Mouse (Mus musculus) heart, embryonic 14.5 days (tissue): Measurements from ENCODE around the gene Brms1l. TPM values are rescaled to one million over a fixed set of nuclear protein-coding genes. Genes with fewer than 3 reads are reported as not detected.

Source experiments
- ATAC-seq: fragments of 200-750 bp; cut with Nextera tagmentation; 2 replicates; pipeline ENCODE4 v1.8.0; 2017; ENCODE audit warnings: low read depth, moderate TSS enrichment; ENCODE audit not compliant: insufficient number of reproducible peaks, insufficient read depth, low FRiP score
- H3K27ac ChIP-seq, 2 experiments: fragments of 200-500 bp in 1 of 2; fragments of 300-500 bp in 1 of 2; sonication (generic) in 1 of 2; replicated peaks in 1 of 2; 2 replicates each; pipeline ENCODE4 v1.5.1; 2012 to 2014; ENCODE audit warnings: low read depth in 2 of 2, low read length in 2 of 2, control low read depth in 1 of 2, mild to moderate bottlenecking in 1 of 2, mixed read lengths in 1 of 2; ENCODE audit not compliant: control insufficient read depth in 1 of 2, insufficient read depth in 1 of 2
- H3K27me3 ChIP-seq: fragments of 300-500 bp; sonication (generic); 2 replicates; pipeline ENCODE4 v1.6.1; 2014; ENCODE audit warnings: mild to moderate bottlenecking, low read length, control low read depth; ENCODE audit not compliant: control insufficient read depth, insufficient read depth
- H3K36me3 ChIP-seq: fragments of 300-500 bp; sonication (generic); 2 replicates; pipeline ENCODE4 v1.6.1; 2014; ENCODE audit warnings: mild to moderate bottlenecking, control low read depth, low read length, mixed read lengths; ENCODE audit not compliant: control insufficient read depth, insufficient read depth
- H3K4me1 ChIP-seq, 2 experiments: fragments of 200-500 bp in 1 of 2; fragments of 300-500 bp in 1 of 2; sonication (generic) in 1 of 2; 2 replicates each; pipeline ENCODE4 v1.6.1; 2012 to 2014; ENCODE audit warnings: low read length in 2 of 2, control low read depth in 1 of 2, mixed read lengths in 1 of 2; ENCODE audit not compliant: control insufficient read depth in 2 of 2, insufficient read depth in 2 of 2
- H3K4me2 ChIP-seq: fragments of 300-500 bp; sonication (generic); 2 replicates; pipeline ENCODE4 v1.6.1; 2014; ENCODE audit warnings: mild to moderate bottlenecking, low read length
- H3K4me3 ChIP-seq, 2 experiments: fragments of 200-500 bp in 1 of 2; fragments of 300-500 bp in 1 of 2; sonication (generic) in 1 of 2; 2 replicates each; pipeline ENCODE4 v1.5.1; 2012 to 2014; ENCODE audit warnings: low read length in 2 of 2, mild to moderate bottlenecking in 2 of 2, control low read depth in 1 of 2, low read depth in 1 of 2, moderate library complexity in 1 of 2; ENCODE audit not compliant: control insufficient read depth in 1 of 2, insufficient read depth in 1 of 2
- H3K9ac ChIP-seq: fragments of 300-500 bp; sonication (generic); 2 replicates; pipeline ENCODE4 v1.6.1; 2014; ENCODE audit warnings: mild to moderate bottlenecking, low read length
- H3K9me3 ChIP-seq: fragments of 300-500 bp; sonication (generic); 2 replicates; pipeline ENCODE4 v1.6.1; 2016; ENCODE audit warnings: low read length, control low read depth; ENCODE audit not compliant: control insufficient read depth
- WGBS: fragments of 180-500 bp; shearing (Covaris S2); extraction: QIAGEN DNeasy Blood & Tissue Kit; methylation state at CpG from one replicate; pipeline ENCODE4 v1.1.7; 2014; 5-methylcytosine and 5-hydroxymethylcytosine counted together
- microRNA-seq: library from miRNA; unstranded; fragments of <30 nt; microRNA quantifications from one replicate; pipeline ENCODE4, GENCODE M21; 2016
- polyA plus RNA-seq: library from polyadenylated mRNA; unstranded; fragments of >200 nt; fragmentation: Nextera tagmentation; extraction: Ambion mirVana; gene quantifications from 2 replicates; pipeline ENCODE4 v1.2.1, GENCODE M21; 2014

Brms1l gene
- polyA plus RNA-seq, 1 experiment from 2014 or later, result 24.3 TPM

DNA sequence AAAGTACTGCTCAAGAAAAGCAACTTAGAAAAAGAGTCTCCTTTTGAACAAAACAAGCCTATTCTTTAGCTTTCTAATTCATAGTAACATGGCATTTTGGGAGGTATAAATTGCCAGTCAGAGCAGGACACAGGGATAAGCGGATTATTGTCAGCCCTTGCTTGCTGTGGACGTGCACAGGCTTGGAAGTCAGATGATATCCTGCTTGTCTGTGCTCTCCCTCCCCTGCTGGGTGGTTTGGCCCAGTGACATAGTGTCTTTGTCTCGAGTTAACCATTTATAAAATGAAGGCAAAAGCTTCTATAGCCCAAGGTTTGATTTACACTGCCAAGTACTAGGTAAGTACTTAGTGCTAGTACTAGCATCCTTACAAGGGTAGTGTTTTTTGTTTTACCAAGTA lies 76.0 kb downstream of the Brms1l start:
- no peak overlapping the region for H3K4me2 ChIP-seq
- no peak overlapping the region for H3K4me3 ChIP-seq
- H3K9ac ChIP-seq, result no peak overlapping the region
- H3K27me3 ChIP-seq, result no peaks in the 10 kb centered on the region
- 50% methylated on average over 3 of the region's 3 CpGs for WGBS
- no peaks in the 10 kb centered on the region for H3K4me1 ChIP-seq
- H3K27ac ChIP-seq, result no peak overlapping the region
- H3K36me3 ChIP-seq, result no peaks in the 10 kb centered on the region
- no peak for ATAC-seq
- no peaks in the 10 kb centered on the region for H3K9me3 ChIP-seq

DNA sequence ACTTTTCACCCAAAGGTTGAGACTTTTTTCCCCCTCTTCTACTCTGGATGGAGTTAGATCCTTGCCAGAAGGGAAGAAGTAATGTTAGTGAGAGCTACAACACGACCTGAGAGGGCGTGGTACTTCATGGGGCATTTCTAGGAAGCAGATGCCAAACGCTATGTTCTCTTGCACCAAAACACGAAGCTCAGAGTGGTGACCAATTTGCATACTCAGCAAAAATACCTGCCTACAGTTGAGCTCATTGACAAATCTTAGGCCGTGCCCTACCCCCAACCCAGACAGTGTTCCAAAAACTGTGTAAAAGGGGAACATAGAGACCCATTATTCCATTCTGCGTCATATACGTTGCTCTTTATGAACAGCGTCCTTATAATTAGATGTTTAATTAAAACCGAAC lies 77.1 kb downstream of the Brms1l start:
- Histone ChIP-seq H3K4me2 (no peak overlapping the region), H3K36me3 (no peaks in the 10 kb centered on the region), H3K27me3 (no peaks in the 10 kb centered on the region), H3K9me3 (no peaks in the 10 kb centered on the region), H3K4me3 (no peak overlapping the region), H3K4me1 (no peaks in the 10 kb centered on the region), H3K27ac (no peak overlapping the region), H3K9ac (no peak overlapping the region)
- no peak for ATAC-seq
- WGBS, result 71% methylated on average over 9 of the region's 9 CpGs

DNA sequence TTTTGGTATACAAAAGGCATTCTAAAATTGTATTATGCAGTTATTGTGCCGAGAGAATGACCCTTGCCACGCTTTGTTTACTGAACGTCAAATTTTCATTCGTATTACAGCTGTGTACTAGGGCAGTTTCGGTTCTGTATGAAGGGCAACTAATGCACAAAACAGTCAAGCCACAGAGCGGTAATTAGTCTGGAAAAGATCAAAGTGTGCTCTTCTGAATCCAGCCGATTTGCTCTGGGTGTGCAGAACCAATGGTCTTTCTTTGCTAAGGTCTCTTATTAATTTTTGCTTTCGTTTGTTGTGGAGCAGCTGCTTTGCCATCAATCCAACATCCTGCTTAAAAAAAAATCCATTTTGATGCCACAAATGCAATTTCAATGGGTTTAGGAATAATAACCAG lies 80.1 kb downstream of the Brms1l start:
- Histone ChIP-seq H3K4me1 (no peaks in the 10 kb centered on the region), H3K9me3 (no peaks in the 10 kb centered on the region), H3K36me3 (no peaks in the 10 kb centered on the region), H3K4me2 (no peak overlapping the region), H3K9ac (no peak overlapping the region), H3K27ac (no peak overlapping the region), H3K27me3 (no peaks in the 10 kb centered on the region), H3K4me3 (no peak overlapping the region)
- 80% methylated on average over 8 of the region's 8 CpGs for WGBS
- no peak for ATAC-seq

DNA sequence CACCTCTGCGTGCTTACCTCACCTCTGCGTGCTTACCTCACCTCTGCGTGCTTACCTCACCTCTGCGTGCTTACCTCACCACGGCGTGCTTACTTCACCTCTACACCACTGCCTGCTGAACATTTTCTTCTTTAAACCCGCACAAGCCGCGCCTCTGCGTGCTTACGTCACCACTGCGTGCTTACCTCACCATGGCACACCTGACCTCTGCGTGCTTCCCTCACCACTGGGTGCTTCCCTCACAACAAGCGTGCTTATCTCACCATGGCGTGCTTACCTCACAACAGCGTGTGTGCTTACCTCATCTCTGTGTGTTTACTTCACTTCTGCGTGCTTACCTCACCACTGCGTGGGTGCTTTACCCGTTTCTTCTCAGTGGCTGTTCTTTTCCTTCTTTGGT lies 80.9 kb downstream of the Brms1l start:
- Histone ChIP-seq H3K27me3 (no peaks in the 10 kb centered on the region), H3K9me3 (no peaks in the 10 kb centered on the region), H3K4me3 (no peak overlapping the region), H3K27ac (no peak overlapping the region), H3K4me1 (no peaks in the 10 kb centered on the region), H3K36me3 (no peaks in the 10 kb centered on the region), H3K9ac (no peak overlapping the region), H3K4me2 (no peak overlapping the region)
- ATAC-seq, result no peak
- 88% methylated on average over 19 of the region's 19 CpGs for WGBS

Small RNA genes within 50 kb of the gene (microRNA-seq; reads per million reads assigned to microRNA genes)
- gene Gm23394, result 0.84 reads per million

Other genes starting within 250 kb of the Brms1l start
- not detected in 2 replicates for gene Insm2, start 236.9 kb upstream of the Brms1l start, polyA plus RNA-seq
- gene Ralgapa1, start 15.2 kb upstream of the Brms1l start, polyA plus RNA-seq, result 21.5 and 23.1 TPM in 2 replicates